Mouse (Mus musculus) CH12.LX (cell line): ENCODE data around the gene Tmed2. TPM values are rescaled to one million over a fixed set of nuclear protein-coding genes. Genes with fewer than 3 reads are reported as not detected.

Experiments used
- DNase-seq: peaks from one replicate; pipeline ENCODE4 v3.0.0-alpha.2; 2013; ENCODE audit errors: extremely low read depth
- H3K27ac ChIP-seq: 2 replicates; pipeline ENCODE4 v1.5.1; 2012; ENCODE audit warnings: low read depth, mild to moderate bottlenecking, control low read depth, moderate library complexity; ENCODE audit not compliant: insufficient read depth
- H3K27me3 ChIP-seq: replicated peaks from 2 replicates; pipeline ENCODE3; 2012; ENCODE audit warnings: inconsistent platforms
- H3K36me3 ChIP-seq, 2 experiments: replicated peaks in 1 of 2; 2 replicates each; pipeline versions ENCODE3 to v1.6.1; 2012; ENCODE audit warnings: inconsistent platforms in 1 of 2, low read length in 1 of 2, mild to moderate bottlenecking in 1 of 2, mixed read lengths in 1 of 2, moderate library complexity in 1 of 2; ENCODE audit not compliant: control insufficient read depth in 1 of 2, insufficient read depth in 1 of 2
- H3K4me1 ChIP-seq, 2 experiments: 2 replicates each; pipeline ENCODE4 v1.6.1; 2012; ENCODE audit warnings: inconsistent platforms in 1 of 2, moderate library complexity in 1 of 2; ENCODE audit not compliant: insufficient read depth in 2 of 2, control insufficient read depth in 1 of 2
- H3K4me2 ChIP-seq: 2 replicates; pipeline ENCODE4 v1.6.1; 2012; ENCODE audit warnings: low read depth, mild to moderate bottlenecking, control low read depth; ENCODE audit not compliant: poor library complexity, insufficient read depth, severe bottlenecking
- H3K4me3 ChIP-seq, 3 experiments: fragments of 150-350 bp in 1 of 3; sonication (generic) in 1 of 3; replicated peaks in 1 of 3; 2 replicates each; pipeline versions ENCODE3 to v1.5.1; 2011 to 2012; ENCODE audit warnings: low read depth in 2 of 3, low read length in 2 of 3, mild to moderate bottlenecking in 2 of 3, moderate library complexity in 2 of 3, control low read depth in 1 of 3, improper control_type of control experiment in 1 of 3, inconsistent platforms in 1 of 3, mixed read lengths in 1 of 3; ENCODE audit not compliant: poor library complexity in 1 of 3
- H3K79me2 ChIP-seq: replicated peaks from 2 replicates; pipeline ENCODE4 v1.6.1; 2012; ENCODE audit warnings: mild to moderate bottlenecking, moderate library complexity; ENCODE audit not compliant: control insufficient read depth, poor library complexity, insufficient read depth, severe bottlenecking; ENCODE audit errors: extremely low read depth
- H3K9ac ChIP-seq: 2 replicates; pipeline ENCODE4 v1.6.1; 2012; ENCODE audit warnings: low read depth, mild to moderate bottlenecking, control low read depth, moderate library complexity; ENCODE audit not compliant: insufficient read depth
- H3K9me3 ChIP-seq: replicated peaks from 2 replicates; pipeline ENCODE3; 2012; ENCODE audit warnings: low read length, inconsistent platforms, mixed read lengths
- BHLHE40 ChIP-seq: IDR thresholded peaks from 2 replicates; pipeline ENCODE4 v1.6.1; 2011; ENCODE audit warnings: mild to moderate bottlenecking, low read depth, low read length, improper control_type of control experiment
- CHD2 ChIP-seq: IDR thresholded peaks from 2 replicates; pipeline ENCODE4 v1.6.1; 2011; ENCODE audit warnings: low read length, improper control_type of control experiment
- E2F4 ChIP-seq: IDR thresholded peaks from 2 replicates; pipeline ENCODE4 v1.6.1; 2011; ENCODE audit warnings: low read depth, low read length, improper control_type of control experiment; ENCODE audit not compliant: insufficient replicate concordance
- ELF1 ChIP-seq: IDR thresholded peaks from 2 replicates; pipeline ENCODE4 v1.6.1; 2014; ENCODE audit warnings: low read depth, mild to moderate bottlenecking, inconsistent platforms, low read length, improper control_type of control experiment
- ETS1 ChIP-seq: conservative IDR thresholded peaks from 2 replicates; pipeline ENCODE4 v1.6.1; 2012; ENCODE audit warnings: low read depth, mild to moderate bottlenecking, inconsistent platforms, low read length, improper control_type of control experiment, moderate library complexity
- GABPA ChIP-seq: IDR thresholded peaks from 2 replicates; pipeline ENCODE4 v1.6.1; 2012; ENCODE audit warnings: low read depth, low read length, improper control_type of control experiment, inconsistent platforms; ENCODE audit not compliant: insufficient replicate concordance
- HCFC1 ChIP-seq: IDR thresholded peaks from 2 replicates; pipeline ENCODE4 v1.6.1; 2012; ENCODE audit warnings: low read depth, mild to moderate bottlenecking, inconsistent platforms, low read length, improper control_type of control experiment
- IRF4 ChIP-seq: IDR thresholded peaks from 2 replicates; pipeline ENCODE4 v1.6.1; 2014; ENCODE audit warnings: low read depth, mild to moderate bottlenecking, inconsistent platforms, low read length, improper control_type of control experiment
- JUN ChIP-seq: IDR thresholded peaks from 2 replicates; pipeline ENCODE4 v1.6.1; 2011; ENCODE audit warnings: low read depth, mild to moderate bottlenecking, low read length, improper control_type of control experiment, moderate library complexity; ENCODE audit not compliant: insufficient read depth
- KAT2A ChIP-seq: IDR thresholded peaks from 2 replicates; pipeline ENCODE4 v1.6.1; 2012; ENCODE audit warnings: low read length, improper control_type of control experiment, inconsistent platforms; ENCODE audit not compliant: insufficient replicate concordance
- MAFK ChIP-seq: IDR thresholded peaks from 2 replicates; pipeline ENCODE4 v1.6.1; 2011; ENCODE audit warnings: low read length, improper control_type of control experiment; ENCODE audit not compliant: insufficient replicate concordance
- MAX ChIP-seq: IDR thresholded peaks from 2 replicates; pipeline ENCODE4 v1.6.1; 2011; ENCODE audit warnings: low read length, improper control_type of control experiment
- POLR2AphosphoS2 ChIP-seq: IDR thresholded peaks from 2 replicates; pipeline ENCODE4 v1.6.1; 2011; ENCODE audit warnings: low read depth, low read length, improper control_type of control experiment
- SMC3 ChIP-seq: IDR thresholded peaks from 2 replicates; pipeline ENCODE4 v1.6.1; 2011; ENCODE audit warnings: low read depth, low read length, improper control_type of control experiment
- TBP ChIP-seq: conservative IDR thresholded peaks from 2 replicates; pipeline ENCODE4 v1.6.1; 2011; ENCODE audit warnings: low read depth, low read length, improper control_type of control experiment
- USF1 ChIP-seq: IDR thresholded peaks from 2 replicates; pipeline ENCODE4 v1.6.1; 2014; ENCODE audit warnings: low read depth, mild to moderate bottlenecking, inconsistent platforms, low read length, improper control_type of control experiment
- USF2 ChIP-seq: conservative IDR thresholded peaks from 2 replicates; pipeline ENCODE4 v1.6.1; 2011; ENCODE audit warnings: low read depth, low read length, improper control_type of control experiment
- ZKSCAN1 ChIP-seq: IDR thresholded peaks from 2 replicates; pipeline ENCODE4 v1.6.1; 2012; ENCODE audit warnings: low read depth, inconsistent platforms, low read length, improper control_type of control experiment, borderline replicate concordance
- dilution Hi-C: fragments of 300-500 bp; cut with MboI; formaldehyde crosslinking; loops from 2 replicates; pipeline ENCODE4 v1.14.3; 2020; ENCODE audit warnings: low sequenced_read_pairs; ENCODE audit not compliant: extremely low pct_unique_long_range_greater_than_20kb, extremely low pct_ligation_motif_present
- in situ Hi-C: fragments of 300-500 bp; cut with MboI; formaldehyde crosslinking; loops from 3 replicates; pipeline ENCODE4 v1.14.3; 2019; ENCODE audit warnings: low sequenced_read_pairs, low pct_ligation_motif_present, low pct_unique_long_range_greater_than_20kb, mixed read lengths
- polyA plus RNA-seq: library from polyadenylated mRNA; unstranded; fragments of >175 nt; gene quantifications from 2 replicates; pipeline ENCODE4 v1.2.1, GENCODE M21; 2012; ENCODE audit warnings: low read depth; ENCODE audit not compliant: insufficient read length
- total RNA-seq, 2 experiments: library from RNA; depleted of rRNA; stranded (reverse); fragments of 300-350 nt in 1 of 2; fragments of >200 nt in 1 of 2; gene quantifications; 2 replicates each; pipeline ENCODE4 v1.2.3; 2012 to 2014

The Tmed2 gene
- total and polyA plus RNA-seq, 3 experiments = 205 to 769 (median 301) TPM

GRCm38 (mm10) chr5:124496614-124497514, 43.6 kb upstream of the Tmed2 start:
- Histone ChIP-seq H3K4me2 (no peak overlapping the region), H3K9ac (no peak overlapping the region), H3K79me2 (no peaks in the 10 kb centered on the region), H3K4me3 (no peak overlapping the region), H3K27ac (no peak overlapping the region), H3K27me3 (no peaks in the 10 kb centered on the region), H3K36me3 (peaks cover 7 to 52% of the 10 kb centered on the region in 2 experiments), H3K9me3 (no peaks in the 10 kb centered on the region), H3K4me1 (peaks cover 0 to 56% of the 10 kb centered on the region in 2 experiments; a peak in 2 of 4 replicates)
- TF ChIP-seq E2F4 (no peak), TBP (no peak), USF2 (no peak), ETS1 (no peak), BHLHE40 (no peak), ELF1 (no peak), ZKSCAN1 (no peak), MAFK (no peak), GABPA (no peak), JUN (no peak), HCFC1 (no peak)
- DNase-seq = no peak
- in situ Hi-C loops = no loop called here
- dilution Hi-C loops = no loop called here

GRCm38 (mm10) chr5:124498221-124498876, 42.1 kb upstream of the Tmed2 start:
- Histone ChIP-seq H3K9ac (no peak overlapping the region), H3K4me2 (no peak overlapping the region), H3K79me2 (no peaks in the 10 kb centered on the region), H3K4me1 (peaks cover 0 to 47% of the 10 kb centered on the region in 2 experiments; a peak in 2 of 4 replicates), H3K27me3 (no peaks in the 10 kb centered on the region), H3K27ac (no peak overlapping the region), H3K4me3 (no peak overlapping the region), H3K36me3 (peaks cover 5 to 46% of the 10 kb centered on the region in 2 experiments), H3K9me3 (no peaks in the 10 kb centered on the region)
- no peak for DNase-seq
- dilution Hi-C loops (no loop called here), in situ Hi-C loops (no loop called here)
- TF ChIP-seq CHD2 (no peak), POLR2AphosphoS2 (no peak), USF1 (no peak), ZKSCAN1 (no peak), KAT2A (no peak), IRF4 (no peak), MAX (no peak), SMC3 (no peak)
